Mouse (Mus musculus) liver, embryonic 16.5 days (tissue): ENCODE results near the gene Mrpl10. TPM values are rescaled to one million over a fixed set of nuclear protein-coding genes. Genes with fewer than 3 reads are reported as not detected.

ENCODE experiments used
- ATAC-seq: fragments of 200-750 bp; cut with Nextera tagmentation; 2 replicates; pipeline ENCODE4 v1.8.0; 2017; ENCODE audit warnings: low read depth, mild to moderate bottlenecking, moderate number of reproducible peaks, moderate library complexity
- H3K27ac ChIP-seq: fragments of 300-500 bp; sonication (generic); 2 replicates; pipeline ENCODE4 v1.5.1; 2014; ENCODE audit warnings: mild to moderate bottlenecking, low read length
- H3K27me3 ChIP-seq: fragments of 300-500 bp; sonication (generic); 2 replicates; pipeline ENCODE4 v1.6.1; 2014; ENCODE audit warnings: low read depth, low read length, mixed read lengths; ENCODE audit not compliant: control insufficient read depth, insufficient read depth
- H3K36me3 ChIP-seq: fragments of 300-500 bp; sonication (generic); 2 replicates; pipeline ENCODE4 v1.6.1; 2014; ENCODE audit warnings: mild to moderate bottlenecking; ENCODE audit not compliant: control insufficient read depth, insufficient read depth
- H3K4me1 ChIP-seq: fragments of 300-500 bp; sonication (generic); 2 replicates; pipeline ENCODE4 v1.6.1; 2014; ENCODE audit warnings: low read depth, low read length, mixed read lengths; ENCODE audit not compliant: control insufficient read depth
- H3K4me2 ChIP-seq: fragments of 300-500 bp; sonication (generic); 2 replicates; pipeline ENCODE4 v1.6.1; 2014; ENCODE audit warnings: low read depth, low read length, mixed read lengths
- H3K4me3 ChIP-seq: fragments of 300-500 bp; sonication (generic); 2 replicates; pipeline ENCODE4 v1.5.1; 2014; ENCODE audit warnings: low read depth, mild to moderate bottlenecking, low read length
- H3K9ac ChIP-seq: fragments of 300-500 bp; sonication (generic); 2 replicates; pipeline ENCODE4 v1.6.1; 2014; ENCODE audit warnings: low read depth, low read length
- H3K9me3 ChIP-seq: fragments of 300-500 bp; sonication (generic); replicated peaks from 2 replicates; pipeline ENCODE4 v1.6.1; 2016; ENCODE audit warnings: low read length; ENCODE audit not compliant: control insufficient read depth
- WGBS: fragments of 180-500 bp; shearing (Covaris S2); extraction: QIAGEN DNeasy Blood & Tissue Kit; methylation state at CpG from one replicate; pipeline ENCODE4 v1.1.7; 2014; ENCODE audit not compliant: insufficient replicate concordance; 5-methylcytosine and 5-hydroxymethylcytosine counted together
- polyA plus RNA-seq: library from polyadenylated mRNA; unstranded; fragments of >200 nt; fragmentation: Nextera tagmentation; extraction: Ambion mirVana; gene quantifications from 2 replicates; pipeline ENCODE4 v1.2.1, GENCODE M21; 2015

Gene Mrpl10
- polyA plus RNA-seq, 1 experiment from 2014 or later: 28.8 TPM

GRCm38 (mm10) chr11:97052219-97052646 is 10.9 kb downstream of the Mrpl10 start:
- Histone ChIP-seq H3K36me3 (no peaks in the 10 kb centered on the region), H3K27me3 (no peaks in the 10 kb centered on the region), H3K4me1 (peaks cover 23% of the 10 kb centered on the region), H3K9me3 (no peaks in the 10 kb centered on the region), H3K4me2 (peak overlapping the region; percentile 75), H3K27ac (no peak overlapping the region), H3K4me3 (peak overlapping the region; percentile 62), H3K9ac (peak overlapping the region; percentile 73; the same call in 1 of the 2 replicates)
- WGBS: 20% methylated on average over 11 of the region's 11 CpGs
- peak; percentile 64 for ATAC-seq

- WGBS: 46% methylated on average over 9 of the region's 9 CpGs
- no peaks in the 10 kb centered on the region for H3K4me1 ChIP-seq
These were observed 22.0 kb downstream of the Mrpl10 start for GRCm38 (mm10) chr11:97063274-97063920.

GRCm38 (mm10) chr11:97063921-97064295 is 22.5 kb downstream of the Mrpl10 start:
- no peak overlapping the region for H3K4me3 ChIP-seq
- H3K36me3 ChIP-seq: peaks cover 2% of the 10 kb centered on the region; the same call in 1 of the 2 replicates
- 72% methylated on average over 3 of the region's 3 CpGs for WGBS
- H3K9ac ChIP-seq: no peak overlapping the region
- no peaks in the 10 kb centered on the region for H3K27me3 ChIP-seq
- no peaks in the 10 kb centered on the region for H3K4me1 ChIP-seq
- H3K9me3 ChIP-seq: no peaks in the 10 kb centered on the region
- no peak overlapping the region for H3K4me2 ChIP-seq
- no peak for ATAC-seq
- no peak overlapping the region for H3K27ac ChIP-seq

More at GRCm38 (mm10) chr11:97063274-97063920, 22.0 kb downstream of the Mrpl10 start:
- no peak overlapping the region for H3K9ac ChIP-seq
- no peaks in the 10 kb centered on the region for H3K9me3 ChIP-seq
- H3K4me3 ChIP-seq: no peak overlapping the region
- no peak overlapping the region for H3K4me2 ChIP-seq
- no peak overlapping the region for H3K27ac ChIP-seq
- ATAC-seq: no peak
- no peaks in the 10 kb centered on the region for H3K27me3 ChIP-seq
- H3K36me3 ChIP-seq: peaks cover 2% of the 10 kb centered on the region; the same call in 1 of the 2 replicates

GRCm38 (mm10) chr11:97065538-97066295 is 24.4 kb downstream of the Mrpl10 start:
- Histone ChIP-seq H3K27ac (no peak overlapping the region), H3K27me3 (no peaks in the 10 kb centered on the region), H3K4me3 (no peak overlapping the region), H3K36me3 (no peaks in the 10 kb centered on the region; the same call in 1 of the 2 replicates), H3K9ac (no peak overlapping the region), H3K4me2 (no peak overlapping the region), H3K9me3 (no peaks in the 10 kb centered on the region), H3K4me1 (no peaks in the 10 kb centered on the region)
- WGBS: 80% methylated on average over 12 of the region's 12 CpGs
- ATAC-seq: no peak

- no peak overlapping the region for H3K4me2 ChIP-seq
- 69% methylated on average over 22 of the region's 22 CpGs for WGBS
- ATAC-seq: 0 out of 2 replicates have a peak, but pooled peaks have one; percentile 16
- no peak overlapping the region for H3K27ac ChIP-seq
- no peak overlapping the region for H3K4me3 ChIP-seq
- no peak overlapping the region for H3K9ac ChIP-seq
- no peaks in the 10 kb centered on the region; the same call in 1 of the 2 replicates for H3K36me3 ChIP-seq
- no peaks in the 10 kb centered on the region for H3K9me3 ChIP-seq
- H3K27me3 ChIP-seq: no peaks in the 10 kb centered on the region
- no peaks in the 10 kb centered on the region for H3K4me1 ChIP-seq
These were observed 25.4 kb downstream of the Mrpl10 start for GRCm38 (mm10) chr11:97066656-97067360.

- H3K4me3 ChIP-seq: no peak overlapping the region
- no peak overlapping the region for H3K4me2 ChIP-seq
- no peak for ATAC-seq
- no peak overlapping the region for H3K27ac ChIP-seq
- H3K27me3 ChIP-seq: no peaks in the 10 kb centered on the region
- no peaks in the 10 kb centered on the region; the same call in 1 of the 2 replicates for H3K36me3 ChIP-seq
- H3K4me1 ChIP-seq: no peaks in the 10 kb centered on the region
- H3K9ac ChIP-seq: no peak overlapping the region
- 83% methylated on average over 1 of the region's 1 CpGs for WGBS
- no peaks in the 10 kb centered on the region for H3K9me3 ChIP-seq
These were observed 28.0 kb downstream of the Mrpl10 start for GRCm38 (mm10) chr11:97069333-97069732.

GRCm38 (mm10) chr11:97069770-97070169 is 28.4 kb downstream of the Mrpl10 start:
- no peak overlapping the region for H3K9ac ChIP-seq
- no peak for ATAC-seq
- WGBS: 64% methylated on average over 2 of the region's 2 CpGs
- no peaks in the 10 kb centered on the region for H3K4me1 ChIP-seq
- H3K27ac ChIP-seq: no peak overlapping the region
- H3K27me3 ChIP-seq: no peaks in the 10 kb centered on the region
- no peaks in the 10 kb centered on the region; the same call in 1 of the 2 replicates for H3K36me3 ChIP-seq
- no peak overlapping the region for H3K4me2 ChIP-seq
- H3K4me3 ChIP-seq: no peak overlapping the region
- H3K9me3 ChIP-seq: no peaks in the 10 kb centered on the region

- Histone ChIP-seq H3K9ac (no peak overlapping the region), H3K4me3 (no peak overlapping the region), H3K36me3 (no peaks in the 10 kb centered on the region; the same call in 1 of the 2 replicates), H3K9me3 (no peaks in the 10 kb centered on the region), H3K4me1 (no peaks in the 10 kb centered on the region), H3K27me3 (no peaks in the 10 kb centered on the region), H3K27ac (no peak overlapping the region), H3K4me2 (no peak overlapping the region)
- 46% methylated on average over 1 of the region's 1 CpGs for WGBS
- no peak for ATAC-seq
These were observed 29.8 kb downstream of the Mrpl10 start for GRCm38 (mm10) chr11:97071129-97071528.
